Mouse (Mus musculus) forebrain, embryonic 14.5 days (tissue): ENCODE measurements around the gene Atad5. TPM values are rescaled to one million over a fixed set of nuclear protein-coding genes. Genes with fewer than 3 reads are reported as not detected.

Experiments used
- ATAC-seq: fragments of 200-750 bp; cut with Nextera tagmentation; 2 replicates; pipeline ENCODE4 v1.8.0; 2017; ENCODE audit warnings: mild to moderate bottlenecking, moderate library complexity
- DNase-seq: peaks from one replicate; pipeline ENCODE4 v3.0.0-alpha.2; 2015; ENCODE audit warnings: low spot score
- H3K27ac ChIP-seq: fragments of 300-500 bp; sonication (generic); 2 replicates; pipeline ENCODE4 v1.5.1; 2014; ENCODE audit warnings: low read depth, mild to moderate bottlenecking, control low read depth, low read length, moderate library complexity
- H3K27me3 ChIP-seq: fragments of 300-500 bp; sonication (generic); replicated peaks from 2 replicates; pipeline ENCODE4 v1.6.1; 2014; ENCODE audit warnings: low read length, control low read depth, mixed read lengths; ENCODE audit not compliant: control insufficient read depth, insufficient read depth
- H3K36me3 ChIP-seq: fragments of 300-500 bp; sonication (generic); 2 replicates; pipeline ENCODE4 v1.6.1; 2014; ENCODE audit warnings: low read length, control low read depth; ENCODE audit not compliant: control insufficient read depth, insufficient read depth
- H3K4me1 ChIP-seq: fragments of 300-500 bp; sonication (generic); 2 replicates; pipeline ENCODE4 v1.6.1; 2014; ENCODE audit warnings: antibody characterized with exemption, low read length, control low read depth; ENCODE audit not compliant: control insufficient read depth, insufficient read depth
- H3K4me2 ChIP-seq: fragments of 300-500 bp; sonication (generic); 2 replicates; pipeline ENCODE4 v1.6.1; 2014; ENCODE audit warnings: mild to moderate bottlenecking, control low read depth, low read length
- H3K4me3 ChIP-seq: fragments of 300-500 bp; sonication (generic); 2 replicates; pipeline ENCODE4 v1.5.1; 2014; ENCODE audit warnings: low read depth, low read length, control low read depth
- H3K9ac ChIP-seq: fragments of 300-500 bp; sonication (generic); 2 replicates; pipeline ENCODE4 v1.6.1; 2014; ENCODE audit warnings: mild to moderate bottlenecking, low read length, control low read depth, moderate library complexity
- H3K9me3 ChIP-seq: fragments of 300-500 bp; sonication (generic); replicated peaks from 2 replicates; pipeline ENCODE4 v1.6.1; 2016; ENCODE audit warnings: low read length, control low read depth, mixed read lengths; ENCODE audit not compliant: control insufficient read depth
- WGBS: fragments of 180-500 bp; shearing (Covaris S2); extraction: QIAGEN DNeasy Blood & Tissue Kit; methylation state at CpG from one replicate; pipeline ENCODE4 v1.1.7; 2014; 5-methylcytosine and 5-hydroxymethylcytosine counted together
- polyA plus RNA-seq: library from polyadenylated mRNA; unstranded; fragments of >200 nt; fragmentation: Nextera tagmentation; extraction: Ambion mirVana; gene quantifications from 2 replicates; pipeline ENCODE4 v1.2.1, GENCODE M21; 2014

Gene Atad5
- polyA plus RNA-seq, 1 experiment from 2014 or later, result 9.0 TPM

DNA sequence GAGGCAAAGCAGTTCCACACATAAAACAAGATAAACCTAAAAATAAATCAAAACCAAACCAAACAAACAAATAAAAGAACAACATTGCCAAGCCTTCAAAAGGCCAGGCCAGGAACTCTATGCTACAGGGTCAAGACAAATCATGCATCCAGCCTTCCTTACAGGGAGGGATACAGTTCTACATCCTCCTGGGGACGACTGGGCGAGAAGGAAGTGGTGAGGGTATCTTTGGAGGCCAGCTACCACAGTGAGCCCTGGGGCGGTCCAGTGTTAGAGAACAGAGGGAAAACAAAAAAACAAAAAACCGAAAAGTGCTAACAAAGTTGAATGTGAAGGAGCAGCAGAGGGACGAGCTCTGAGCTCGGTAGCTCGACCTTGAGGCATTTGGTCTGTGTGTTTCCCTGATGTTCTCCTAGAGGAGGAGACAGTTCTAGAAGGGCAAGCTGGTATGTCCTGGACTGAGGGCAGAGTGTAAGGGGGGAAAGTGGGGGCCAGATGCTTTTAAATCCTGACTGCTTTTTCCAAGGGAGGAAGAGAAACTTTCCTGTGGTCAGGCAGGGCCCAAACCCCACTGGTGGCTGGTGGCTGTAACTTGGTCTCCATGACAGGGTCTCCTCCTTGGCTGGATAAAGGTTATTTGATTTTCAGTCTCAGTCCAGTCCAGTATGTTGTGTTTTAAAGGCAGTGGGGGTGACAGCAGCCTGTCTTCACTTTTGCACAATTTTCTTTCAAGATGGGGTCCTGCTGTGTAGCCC is 74.3 kb downstream of the Atad5 start:
- no peak for ATAC-seq
- 74% methylated on average over 7 of the region's 7 CpGs for WGBS

GRCm38 (mm10) chr11:80164224-80164623 is 75.0 kb downstream of the Atad5 start:
- Histone ChIP-seq H3K27ac (no peak overlapping the region), H3K9ac (no peak overlapping the region), H3K36me3 (no peaks in the 10 kb centered on the region), H3K4me1 (no peaks in the 10 kb centered on the region), H3K4me3 (no peak overlapping the region), H3K27me3 (no peaks in the 10 kb centered on the region), H3K4me2 (no peak overlapping the region), H3K9me3 (no peaks in the 10 kb centered on the region)
- 56% methylated on average over 2 of the region's 2 CpGs for WGBS
- no peak for DNase-seq
- ATAC-seq, result no peak

More for the DNA sequence above, 74.3 kb downstream of the Atad5 start:
- Histone ChIP-seq H3K27me3 (no peaks in the 10 kb centered on the region), H3K27ac (no peak overlapping the region), H3K9ac (no peak overlapping the region), H3K9me3 (no peaks in the 10 kb centered on the region), H3K4me2 (no peak overlapping the region), H3K4me3 (no peak overlapping the region), H3K4me1 (no peaks in the 10 kb centered on the region), H3K36me3 (no peaks in the 10 kb centered on the region)
- DNase-seq, result no peak

DNA sequence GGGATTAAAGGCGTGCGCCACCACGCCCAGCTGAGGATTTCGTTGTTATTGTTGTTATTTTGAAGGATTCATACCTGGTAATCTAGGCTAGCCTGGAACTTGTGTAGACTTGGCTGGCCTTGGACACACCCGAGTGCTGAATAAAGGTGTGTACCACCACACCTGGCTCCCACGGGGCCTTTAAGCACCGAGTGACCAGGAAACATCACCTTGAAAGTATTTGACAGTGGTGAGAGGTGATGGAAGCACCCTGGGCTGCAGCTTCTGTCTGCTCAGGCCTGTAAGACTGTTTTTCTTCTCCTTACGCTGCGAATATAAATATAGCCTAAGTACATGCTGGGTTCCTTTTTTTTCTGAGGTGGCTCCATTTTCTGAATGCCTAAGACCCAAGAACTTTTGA is 78.9 kb downstream of the Atad5 start:
- H3K36me3 ChIP-seq, result no peaks in the 10 kb centered on the region
- no peak overlapping the region for H3K4me3 ChIP-seq
- H3K9me3 ChIP-seq, result no peaks in the 10 kb centered on the region
- 93% methylated on average over 9 of the region's 9 CpGs for WGBS
- H3K27me3 ChIP-seq, result no peaks in the 10 kb centered on the region
- H3K4me2 ChIP-seq, result no peak overlapping the region
- H3K4me1 ChIP-seq, result no peaks in the 10 kb centered on the region
- ATAC-seq (no peak), DNase-seq (no peak)
- H3K27ac ChIP-seq, result no peak overlapping the region
- no peak overlapping the region for H3K9ac ChIP-seq

GRCm38 (mm10) chr11:80168611-80169249 is 79.5 kb downstream of the Atad5 start:
- H3K9me3 ChIP-seq, result no peaks in the 10 kb centered on the region
- no peaks in the 10 kb centered on the region for H3K36me3 ChIP-seq
- DNase-seq (no peak), ATAC-seq (no peak)
- H3K4me2 ChIP-seq, result no peak overlapping the region
- H3K27me3 ChIP-seq, result no peaks in the 10 kb centered on the region
- H3K4me1 ChIP-seq, result no peaks in the 10 kb centered on the region
- no peak overlapping the region for H3K4me3 ChIP-seq
- H3K9ac ChIP-seq, result no peak overlapping the region
- no peak overlapping the region for H3K27ac ChIP-seq
- 77% methylated on average over 4 of the region's 4 CpGs for WGBS

GRCm38 (mm10) chr11:80169629-80170028 is 80.4 kb downstream of the Atad5 start:
- H3K4me2 ChIP-seq, result no peak overlapping the region
- H3K4me3 ChIP-seq, result no peak overlapping the region
- no peak overlapping the region for H3K27ac ChIP-seq
- DNase-seq (no peak), ATAC-seq (no peak)
- WGBS, result 93% methylated on average over 3 of the region's 3 CpGs
- H3K36me3 ChIP-seq, result no peaks in the 10 kb centered on the region
- no peaks in the 10 kb centered on the region for H3K4me1 ChIP-seq
- H3K9me3 ChIP-seq, result no peaks in the 10 kb centered on the region
- H3K9ac ChIP-seq, result no peak overlapping the region
- no peaks in the 10 kb centered on the region for H3K27me3 ChIP-seq

DNA sequence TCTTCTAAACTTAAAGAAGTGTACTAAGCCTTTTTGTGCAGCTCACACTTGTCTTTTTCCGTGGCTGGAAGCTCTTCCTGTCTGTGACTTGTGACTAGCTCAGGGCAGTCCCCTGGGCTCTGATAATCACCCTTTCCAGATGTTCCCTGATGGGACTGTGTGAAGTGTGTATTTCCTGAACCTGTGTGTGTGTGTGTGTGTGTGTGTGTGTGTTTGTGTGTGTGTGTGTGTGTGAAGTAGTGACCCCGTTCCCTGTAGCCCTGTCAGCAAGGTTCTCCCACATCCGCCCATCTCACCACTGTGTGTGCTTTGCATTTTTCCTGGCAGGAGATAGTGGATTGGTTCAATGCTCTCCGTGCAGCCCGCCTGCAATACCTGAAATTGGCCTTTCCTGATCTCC is 81.2 kb downstream of the Atad5 start:
- Histone ChIP-seq H3K27me3 (no peaks in the 10 kb centered on the region), H3K4me3 (no peak overlapping the region), H3K4me2 (no peak overlapping the region), H3K36me3 (no peaks in the 10 kb centered on the region), H3K4me1 (no peaks in the 10 kb centered on the region), H3K27ac (no peak overlapping the region), H3K9ac (no peak overlapping the region), H3K9me3 (no peaks in the 10 kb centered on the region)
- ATAC-seq, result no peak
- 82% methylated on average over 5 of the region's 5 CpGs for WGBS
- DNase-seq, result no peak

DNA sequence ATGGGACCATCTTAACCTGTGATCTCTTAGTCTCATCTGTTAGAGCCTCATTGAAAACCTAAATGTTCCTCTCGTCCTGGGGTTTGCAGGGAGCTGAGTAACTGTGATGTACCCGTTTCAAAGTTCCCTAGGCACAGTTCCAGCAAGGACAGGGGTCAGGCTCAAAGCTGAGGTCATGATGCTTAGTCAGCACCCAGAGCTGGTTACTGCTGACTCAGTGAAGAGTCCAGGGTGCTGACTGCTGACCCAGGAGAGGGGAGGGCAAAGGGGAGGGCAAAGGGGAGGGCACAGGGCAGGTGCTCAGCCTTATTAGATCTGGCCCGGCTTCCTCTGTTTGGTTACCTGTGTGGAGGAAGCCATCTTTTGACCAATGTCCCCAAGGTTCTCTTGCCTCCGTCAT is 82.7 kb downstream of the Atad5 start:
- ATAC-seq (no peak), DNase-seq (no peak)
- no peaks in the 10 kb centered on the region for H3K9me3 ChIP-seq
- H3K36me3 ChIP-seq, result no peaks in the 10 kb centered on the region
- H3K4me3 ChIP-seq, result no peak overlapping the region
- H3K9ac ChIP-seq, result no peak overlapping the region
- H3K4me2 ChIP-seq, result no peak overlapping the region
- no peaks in the 10 kb centered on the region for H3K27me3 ChIP-seq
- no peak overlapping the region for H3K27ac ChIP-seq
- whole genome bisulfite sequencing, result 73% methylated on average over 4 of the region's 4 CpGs
- H3K4me1 ChIP-seq, result no peaks in the 10 kb centered on the region

DNA sequence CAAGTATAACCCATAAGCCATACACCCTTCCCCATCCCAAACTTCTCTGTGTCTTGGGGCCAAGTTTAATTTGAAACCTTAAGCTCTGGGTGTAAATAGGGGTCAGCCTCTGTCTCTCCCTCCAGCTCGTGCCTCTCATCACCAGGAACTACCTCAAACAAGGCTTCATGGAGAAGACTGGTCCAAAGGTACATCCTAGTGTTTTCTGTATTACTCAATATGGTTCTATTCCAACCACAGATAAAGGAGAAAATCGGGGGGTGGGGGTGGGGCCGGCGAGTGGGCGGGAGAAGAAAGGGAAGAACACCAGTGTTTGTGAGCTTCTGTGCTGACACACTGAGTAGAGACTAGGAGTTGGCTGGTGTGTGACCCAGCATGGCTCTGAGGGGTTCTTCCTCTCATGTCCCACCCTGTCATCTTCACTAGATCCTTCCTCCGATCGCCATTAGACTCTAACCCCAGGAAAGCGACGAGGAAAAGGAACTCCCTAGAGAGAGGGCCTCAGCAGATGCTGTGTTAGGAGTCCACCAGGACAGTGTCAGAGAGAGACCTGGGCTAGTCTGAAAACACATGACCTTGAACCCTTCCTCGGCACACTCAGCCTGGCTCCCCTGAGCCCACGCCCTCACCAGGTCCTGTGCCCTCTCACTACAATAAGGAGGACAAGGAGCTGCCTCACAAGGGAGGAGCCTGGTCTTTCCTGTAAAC is 84.9 kb downstream of the Atad5 start:
- H3K4me3 ChIP-seq, result no peak overlapping the region
- H3K9ac ChIP-seq, result no peak overlapping the region
- no peak overlapping the region for H3K4me2 ChIP-seq
- no peaks in the 10 kb centered on the region for H3K4me1 ChIP-seq
- H3K36me3 ChIP-seq, result no peaks in the 10 kb centered on the region
- 91% methylated on average over 11 of the region's 11 CpGs for WGBS
- no peaks in the 10 kb centered on the region for H3K27me3 ChIP-seq
- ATAC-seq (no peak), DNase-seq (no peak)
- H3K27ac ChIP-seq, result no peak overlapping the region
- H3K9me3 ChIP-seq, result no peaks in the 10 kb centered on the region
